Mouse (Mus musculus) central nervous system, embryonic 11.5 days (tissue): ENCODE data around the gene Xrn1. TPM values are rescaled to one million over a fixed set of nuclear protein-coding genes. Genes with fewer than 3 reads are reported as not detected.

ENCODE experiments used
- polyA plus RNA-seq: library from polyadenylated mRNA; depleted of rRNA; stranded (reverse); fragments of >200 nt; gene quantifications from 2 replicates; pipeline ENCODE4 v1.2.3, GENCODE M21; 2012; rRNA removed

The Xrn1 gene
- polyA plus RNA-seq: 12.6 and 17.0 TPM in 2 replicates

DNA sequence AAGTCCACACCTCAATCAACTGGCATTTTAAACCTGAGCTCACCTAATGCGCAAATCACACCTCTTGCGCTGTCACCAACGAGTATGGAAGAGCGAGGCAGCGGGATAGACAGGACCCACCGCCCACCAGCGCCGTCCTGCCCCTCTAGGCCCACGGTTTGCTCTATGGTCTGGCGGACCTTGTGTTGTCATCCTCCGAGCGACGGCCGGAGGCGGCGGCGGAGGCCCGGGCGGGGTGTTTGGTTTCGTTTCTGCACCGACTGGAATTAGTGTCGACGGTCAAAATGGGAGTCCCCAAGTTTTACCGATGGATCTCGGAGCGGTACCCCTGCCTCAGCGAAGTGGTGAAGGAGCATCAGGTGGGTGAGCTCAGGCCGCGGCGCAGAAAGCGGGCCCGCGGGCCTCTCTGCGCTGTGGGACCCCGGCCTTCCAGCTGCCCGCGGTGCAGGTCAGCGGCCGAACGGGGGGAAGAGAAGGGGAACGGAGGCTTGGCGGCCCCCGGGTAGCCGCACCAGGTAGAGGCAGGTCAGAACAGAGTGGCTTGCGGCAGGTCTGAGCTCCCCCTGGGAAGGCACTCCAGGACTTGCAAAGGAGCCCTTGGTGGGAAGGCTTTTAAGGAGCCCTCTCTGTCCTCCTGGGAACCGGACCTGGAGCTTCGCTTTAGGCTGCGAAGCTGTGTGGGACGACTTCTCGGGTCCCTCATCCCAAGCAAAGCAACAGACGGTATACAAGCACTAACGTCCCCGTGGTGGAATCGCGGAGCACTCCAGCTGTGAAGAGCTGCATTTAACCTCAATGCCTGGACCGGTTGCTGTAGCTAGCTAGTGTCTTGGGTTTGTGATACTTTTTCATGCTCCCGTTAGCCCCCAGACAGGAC, at the start of gene Xrn1:
TSS of gene Xrn1 (plus strand) at position 176 of the 877 bp plus-strand sequence.

Other genes starting within 250 kb of the Xrn1 start
- gene Trpc1, start 204.4 kb upstream of the Xrn1 start, polyA plus RNA-seq: 4.1 TPM in 2 replicates
- 1.8 and 2.0 TPM in 2 replicates for gene Pls1, start 109.4 kb upstream of the Xrn1 start, polyA plus RNA-seq
- 10.4 and 17.2 TPM in 2 replicates for gene Atr, start 97.2 kb upstream of the Xrn1 start, polyA plus RNA-seq
- gene Gk5, start 164.6 kb downstream of the Xrn1 start, polyA plus RNA-seq: 3.0 and 5.4 TPM in 2 replicates
- 43.0 and 47.2 TPM in 2 replicates for gene Tfdp2, start 241.5 kb downstream of the Xrn1 start, polyA plus RNA-seq